ENCODE assay signal across 12 mouse cellular contexts in the genomic region with DNA sequence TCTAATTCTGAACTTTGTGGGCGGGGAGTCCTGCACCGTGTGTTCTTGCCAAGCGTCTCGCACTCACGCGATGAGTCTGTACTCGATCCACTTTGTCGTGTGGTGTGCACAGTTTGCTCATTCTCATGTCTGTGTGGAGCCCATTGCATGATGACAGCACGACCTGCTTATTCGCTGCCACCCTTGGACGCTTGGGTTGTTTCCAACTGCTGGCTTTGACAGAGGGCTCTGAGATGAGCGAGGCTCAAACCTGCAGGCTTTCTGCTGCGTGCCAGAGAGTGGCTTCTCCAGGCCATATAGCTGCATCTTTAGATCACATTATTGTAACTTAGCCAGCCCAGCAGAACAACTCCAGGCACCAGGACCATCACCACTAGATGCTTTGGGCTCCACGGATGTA.
"Had no signal": no experiment of that assay in that cellular context is flagged by ENCODE, and none has a peak within 500 bp of the region (broad histone marks: within the 10 kb centered on the region; RNA-seq: fewer than 3 reads in every experiment).

No protein-coding gene starts in this region.

- H3K36me3 ChIP-seq: limb, embryonic 13.5 days had no signal

- ATAC-seq: lung, postnatal 0 days; midbrain, embryonic 16.5 days had no signal

- H3K9ac ChIP-seq: limb, embryonic 13.5 days; liver, embryonic 14.5 days had no signal

- H3K27me3 ChIP-seq: limb, embryonic 13.5 days had no signal

- H3K4me3 ChIP-seq: limb, embryonic 13.5 days had no signal

- H3K4me2 ChIP-seq: limb, embryonic 13.5 days had no signal

- H3K27ac ChIP-seq: limb, embryonic 13.5 days; liver, embryonic 14.5 days had no signal

- DNase-seq: kidney, adult 2 months; kidney, postnatal 25 days; layer of hippocampus, postnatal 36 days; lung, adult 2 months; lung, postnatal 36 days; right cerebral cortex, adult 18-20 months; right cerebral cortex, postnatal 25 days; thymus, postnatal 36 days had no signal
